Mouse (Mus musculus): ENCODE data around the gene Prh1. TPM values are rescaled to one million over a fixed set of nuclear protein-coding genes. Genes with fewer than 3 reads are reported as not detected.
"Not testable (repeated sequence)": the region's sequence is repeated elsewhere in the genome, so short reads cannot be mapped to it uniquely, and the experiment has no call there.

Gene Prh1
- total RNA-seq (2022): not detected

DNA sequence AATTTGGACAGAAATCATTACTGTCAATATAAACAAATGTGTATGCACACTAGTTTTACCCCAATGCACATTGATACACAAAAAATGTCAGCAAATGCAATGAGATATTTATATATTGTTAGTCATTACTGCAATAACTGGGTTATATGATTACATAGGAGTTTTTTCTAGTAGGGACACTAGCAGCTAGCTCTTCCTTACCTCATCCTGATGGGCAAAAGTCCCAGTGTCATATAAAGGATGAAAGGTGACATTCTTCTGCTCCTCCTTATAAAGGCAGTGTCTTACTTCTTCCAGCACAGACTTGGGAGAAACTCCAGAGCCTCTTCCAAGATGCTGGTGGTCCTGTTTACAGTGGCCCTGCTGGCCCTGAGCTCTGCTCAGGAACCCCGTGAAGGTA is at the start of gene Prh1:
Prh1 (plus strand) TSS at position 301 of the 400 bp plus-strand sequence.
- not testable (repeated sequence) for DNase-seq (ENCODE audit: low spot score in 2 of 2)

GRCm38 (mm10) chr6:132595613-132596012 is 26.0 kb downstream of the Prh1 start, which contains the start of gene Prp2:
Gene Prp2, plus strand, starts transcription at chr6:132595913.
- DNase-seq (ENCODE audit: low spot score in 2 of 2): not testable (repeated sequence)

Other genes starting within 250 kb of the Prh1 start
- gene Gm8882, start 205.7 kb upstream of the Prh1 start, total RNA-seq (2022): not detected
- not detected for gene Prp2, start 26.1 kb downstream of the Prh1 start, total RNA-seq (2022)
- not detected for gene A630073D07Rik, start 81.7 kb downstream of the Prh1 start, total RNA-seq (2022)
- gene Tas2r120, start 87.1 kb downstream of the Prh1 start, total RNA-seq (2022): not detected
- gene Tas2r121, start 131.2 kb downstream of the Prh1 start, total RNA-seq (2022): not detected
- not detected for gene Tas2r122, start 142.1 kb downstream of the Prh1 start, total RNA-seq (2022)
- gene Tas2r115, start 168.2 kb downstream of the Prh1 start, total RNA-seq (2022): not detected
- gene Tas2r124, start 184.9 kb downstream of the Prh1 start, total RNA-seq (2022): not detected
- gene Tas2r102, start 192.3 kb downstream of the Prh1 start, total RNA-seq (2022): not detected
- not detected for gene Tas2r136, start 208.4 kb downstream of the Prh1 start, total RNA-seq (2022)
- gene Tas2r117, start 233.0 kb downstream of the Prh1 start, total RNA-seq (2022): not detected